Mouse (Mus musculus): ENCODE results near the gene Vmn1r194.
"Not testable (repeated sequence)": the region's sequence is repeated elsewhere in the genome, so short reads cannot be mapped to it uniquely, and the experiment has no call there.

Gene Vmn1r194

DNA sequence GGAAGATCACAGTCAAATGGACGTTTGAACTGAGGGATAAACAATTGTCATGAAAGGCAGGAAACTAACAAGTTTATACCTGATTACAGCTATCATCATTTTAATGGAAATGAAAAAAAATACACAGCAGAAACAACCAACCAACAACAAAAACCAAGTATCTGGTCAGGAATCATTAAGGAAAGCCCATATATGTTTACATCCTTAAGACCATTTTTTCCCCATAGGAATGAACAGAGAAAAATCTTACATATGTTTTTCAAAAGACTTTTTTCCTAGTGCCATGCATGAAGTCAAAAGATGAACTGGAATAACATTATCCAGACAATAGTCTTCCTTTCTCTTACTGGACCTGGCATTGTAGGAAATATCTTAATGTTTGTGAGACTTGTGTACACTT is at the start of gene Vmn1r194:
Gene Vmn1r194, plus strand, starts transcription at position 301 of the 400 bp plus-strand sequence.
- no peak for DNase-seq

DNA sequence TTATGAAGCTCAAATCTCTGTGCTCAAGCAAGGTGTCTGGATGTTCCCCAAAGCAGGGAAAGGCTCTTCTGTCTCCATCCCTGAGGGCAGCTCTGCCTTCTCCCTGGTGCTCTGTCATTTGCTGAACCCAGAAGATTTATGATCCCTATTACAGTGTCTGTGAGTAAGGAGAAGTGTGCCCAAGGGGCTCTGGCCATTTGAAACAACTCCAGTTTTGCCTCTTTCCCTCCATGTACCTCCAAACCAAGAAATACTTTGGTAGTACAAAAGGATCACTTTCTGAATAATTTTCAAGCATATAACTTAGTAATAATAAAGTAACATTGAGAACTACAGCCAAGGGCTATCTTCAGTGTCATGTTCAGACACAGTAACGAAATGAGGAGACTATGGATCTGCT is 21.0 kb upstream of the Vmn1r194 start, which contains the start of gene Vmn1r193:
Gene Vmn1r193, minus strand, starts transcription at position 101 of the 400 bp plus-strand sequence.
- DNase-seq: not testable (repeated sequence)

DNA sequence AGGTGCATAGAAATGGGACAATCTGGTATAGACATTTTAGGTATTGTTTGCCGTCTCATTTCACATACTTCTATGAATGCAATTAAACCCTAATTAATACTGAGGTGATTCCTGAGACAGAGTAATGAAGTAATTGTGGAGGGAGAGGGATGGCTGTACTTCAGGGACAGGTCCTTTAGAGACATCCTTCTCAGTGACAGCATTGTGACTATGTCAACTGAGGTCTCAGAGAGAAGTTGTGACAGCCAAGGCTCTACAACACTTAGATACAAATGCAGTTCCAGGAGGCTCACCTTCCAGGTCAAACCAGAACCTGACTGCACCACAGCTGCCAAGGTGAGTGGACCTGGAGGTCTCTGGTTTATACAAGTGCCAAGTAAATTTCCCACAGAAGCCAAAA is 26.2 kb downstream of the Vmn1r194 start, which contains the start of gene Vmn1r195:
Gene Vmn1r195, plus strand, starts transcription at position 301 of the 400 bp plus-strand sequence.
- not testable (repeated sequence) for DNase-seq

DNA sequence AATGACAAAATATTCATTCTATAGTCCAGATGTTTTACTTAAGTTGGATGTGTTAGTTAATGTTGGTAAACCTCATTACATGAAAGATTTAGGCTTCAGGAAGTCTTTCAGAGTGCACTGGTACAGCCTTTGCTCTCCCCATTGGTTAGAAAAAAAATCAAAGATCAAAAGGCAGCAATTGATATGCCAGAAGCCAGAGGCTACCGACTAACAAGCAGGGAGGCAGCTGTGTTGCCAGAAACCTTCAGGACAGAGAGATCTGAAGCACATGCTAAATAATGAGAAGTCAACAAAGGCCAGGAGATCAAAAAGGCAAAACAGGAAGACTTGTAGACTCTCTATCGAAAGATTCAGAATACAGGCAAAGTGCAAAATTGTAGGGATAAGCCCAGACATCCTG is 27.7 kb downstream of the Vmn1r194 start:
- DNase-seq: no peak

DNA sequence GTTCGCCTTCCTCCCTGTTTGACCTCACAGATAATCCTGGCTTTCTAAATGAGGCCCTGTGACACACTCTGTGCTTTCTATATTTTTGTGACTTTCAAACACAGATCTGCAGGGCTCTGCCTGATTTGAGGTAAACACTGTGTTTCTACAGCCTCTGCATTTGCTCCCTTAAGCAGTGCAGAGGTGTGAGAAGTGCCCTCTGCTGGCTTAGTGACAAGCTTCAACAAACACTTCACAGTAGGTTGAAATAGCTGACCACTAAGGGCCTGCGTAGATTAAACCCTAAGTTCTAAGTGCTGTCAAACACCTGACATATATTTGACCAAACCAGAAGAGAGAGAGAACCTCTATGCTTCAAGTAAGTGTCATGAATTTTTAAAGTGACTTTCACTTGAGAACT is 40.6 kb downstream of the Vmn1r194 start:
- DNase-seq: no peak

DNA sequence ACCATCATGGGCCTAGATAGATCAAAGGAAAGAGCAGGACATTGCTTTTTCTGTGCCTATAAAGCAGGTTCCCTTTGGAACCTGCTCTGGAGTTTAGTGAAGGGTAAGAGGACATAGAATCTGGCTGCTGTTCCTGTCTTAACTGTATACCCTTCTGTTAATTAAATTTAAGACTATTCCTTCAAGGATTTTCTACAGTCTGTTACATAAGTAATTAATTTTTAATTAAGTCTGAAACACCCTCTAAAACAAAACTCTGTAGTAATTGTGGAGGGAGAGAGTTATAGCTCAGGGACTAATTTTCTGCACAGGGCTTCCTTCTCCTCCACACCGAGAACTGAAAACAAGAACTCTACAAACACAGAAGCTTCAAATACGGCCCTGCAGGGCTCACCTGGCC is 45.6 kb downstream of the Vmn1r194 start, which contains the start of gene Vmn1r196:
Gene Vmn1r196, plus strand, starts transcription at position 301 of the 400 bp plus-strand sequence.
- no peak for DNase-seq

Measured in kidney, postnatal 25 days (tissue).